Mouse (Mus musculus) spleen, postnatal 36 days (tissue): ENCODE results near the gene Spock1.

Source experiments
- DNase-seq, 2 experiments: peaks; one replicate each; pipeline ENCODE4 v3.0.0; 2022; ENCODE audit warnings: low spot score in 2 of 2, mixed read lengths in 1 of 2

The Spock1 gene

GRCm38 (mm10) chr13:57732251-57732650 is 175.9 kb downstream of the Spock1 start:
- no peak for DNase-seq

DNA sequence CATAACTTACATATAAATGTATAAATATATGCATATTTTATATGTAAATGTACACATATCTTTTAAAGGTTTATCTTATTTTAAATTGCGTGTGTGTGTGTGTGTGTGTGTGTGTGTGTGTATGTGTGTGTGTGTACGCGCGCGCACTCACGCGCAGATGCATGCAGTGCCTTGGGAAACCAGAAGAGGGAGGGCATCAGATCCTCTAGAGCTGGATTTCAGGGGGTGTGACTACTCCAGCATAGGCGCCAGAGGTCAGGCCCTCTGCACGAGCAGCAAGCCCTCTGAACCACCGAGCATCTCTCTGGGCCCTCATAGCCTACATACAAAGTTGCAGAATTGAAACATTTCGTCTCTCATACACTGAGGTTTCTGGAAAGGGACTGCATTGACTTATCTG is 180.4 kb downstream of the Spock1 start:
- no peak for DNase-seq

- DNase-seq: no peak
Observed at GRCm38 (mm10) chr13:57726654-57727053, 181.5 kb downstream of the Spock1 start.

DNA sequence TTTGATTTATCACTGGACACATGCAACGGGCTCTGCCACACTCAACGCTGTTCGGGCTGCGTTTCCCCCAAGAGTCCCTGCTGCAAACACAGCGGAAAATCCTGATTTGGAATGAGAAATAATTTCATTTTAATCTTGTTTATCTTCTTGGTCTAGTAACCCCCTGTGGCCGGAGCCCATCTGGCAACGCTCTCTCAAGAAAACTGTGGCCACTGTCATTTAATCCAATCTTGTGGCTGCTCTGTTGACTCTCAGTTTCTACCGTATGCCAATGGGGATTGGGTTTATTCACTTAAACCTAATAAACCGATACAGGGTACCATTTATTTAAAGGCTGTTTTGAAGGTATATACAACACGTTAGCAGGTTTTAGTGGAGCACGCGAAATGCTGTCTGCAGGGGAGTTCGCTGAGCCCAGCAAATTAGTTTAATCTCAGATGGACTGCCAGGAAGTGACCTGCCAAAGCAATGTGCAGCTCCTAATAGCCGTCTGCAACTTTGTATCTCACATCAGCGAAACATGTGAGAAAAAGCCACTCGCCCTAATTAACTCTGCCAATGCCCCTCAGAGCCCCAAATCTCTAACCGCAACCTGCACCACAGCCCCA is 185.7 kb downstream of the Spock1 start:
- DNase-seq: no peak

DNA sequence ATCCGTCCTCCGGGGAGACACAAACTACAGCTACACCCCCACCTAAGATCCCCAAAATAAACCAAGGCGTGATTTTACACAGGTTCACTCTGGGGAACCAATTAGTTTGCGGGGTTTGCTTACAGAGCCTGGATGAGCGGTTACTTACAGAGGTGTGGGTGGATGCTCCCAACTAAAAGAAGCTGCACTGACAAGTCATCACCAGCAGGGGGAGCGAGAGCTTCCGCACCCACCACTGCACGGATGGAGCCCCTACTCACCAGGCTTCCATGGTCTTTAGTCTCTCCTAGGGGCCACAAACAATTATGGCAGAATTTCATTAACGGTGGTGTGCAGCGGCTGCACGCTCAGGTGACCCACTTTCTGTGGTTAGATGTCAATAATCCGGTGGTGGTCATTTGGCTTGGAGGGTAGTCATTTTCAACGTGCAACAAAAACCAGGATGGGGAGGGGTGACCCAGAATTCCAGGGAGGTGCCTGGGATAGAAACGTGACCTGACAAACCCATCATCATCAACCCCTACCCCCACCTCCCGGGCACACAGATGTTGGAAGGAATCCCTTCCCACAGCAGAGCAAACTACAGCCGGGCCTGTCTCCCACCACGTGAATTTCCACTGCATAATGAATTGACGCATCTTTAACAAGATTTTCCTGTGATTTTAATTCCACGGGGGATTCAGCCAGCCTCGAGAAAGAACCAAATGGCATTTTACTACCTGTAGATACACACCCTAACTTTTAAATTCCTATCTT is 186.4 kb downstream of the Spock1 start:
- DNase-seq: no peak

- DNase-seq: no peak
Observed at GRCm38 (mm10) chr13:57718087-57718486, 190.0 kb downstream of the Spock1 start.

GRCm38 (mm10) chr13:57712910-57713309 is 195.2 kb downstream of the Spock1 start:
- DNase-seq: no peak

- no peak for DNase-seq
Observed at GRCm38 (mm10) chr13:57708425-57708824, 199.7 kb downstream of the Spock1 start.

DNA sequence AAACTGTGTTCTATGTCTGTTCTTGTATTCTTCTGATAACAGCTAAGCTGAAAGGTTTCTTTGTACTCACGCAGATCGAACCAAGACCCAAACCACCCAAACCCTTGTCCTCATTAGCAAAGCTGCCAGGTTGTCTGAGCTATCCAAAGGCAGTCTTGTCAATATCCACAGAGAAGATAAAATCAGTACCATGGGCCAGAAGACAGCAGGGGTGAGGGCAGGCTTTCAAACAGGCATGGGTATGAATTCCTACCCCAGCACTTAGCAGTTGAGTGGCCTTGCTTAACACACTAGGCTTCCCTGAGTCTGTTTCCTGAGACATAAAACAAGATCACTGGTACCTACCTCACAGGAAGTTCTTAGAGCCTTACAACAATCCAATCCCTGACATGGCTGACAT is 205.2 kb downstream of the Spock1 start:
- DNase-seq: no peak

GRCm38 (mm10) chr13:57696685-57697084 is 211.4 kb downstream of the Spock1 start:
- DNase-seq: no peak

DNA sequence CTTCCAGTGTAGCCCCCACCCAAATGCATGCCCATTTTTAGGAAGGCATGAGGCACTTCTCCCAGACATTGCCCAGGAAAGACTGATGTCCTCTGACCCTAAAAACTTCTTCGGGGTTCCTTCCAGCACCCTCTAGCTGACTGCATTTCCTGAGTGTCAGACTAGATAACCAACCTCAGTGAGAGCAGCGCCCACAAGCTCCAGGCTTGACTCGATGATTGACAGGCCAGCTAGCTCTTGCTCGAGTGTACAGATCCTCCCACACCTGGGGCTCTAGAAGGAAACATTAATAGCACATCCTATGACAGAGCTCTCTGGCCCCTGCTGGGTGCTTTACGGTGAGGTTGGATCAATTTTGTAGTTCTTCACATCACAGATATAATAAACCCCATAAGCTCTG is 219.2 kb downstream of the Spock1 start:
- DNase-seq: no peak

GRCm38 (mm10) chr13:57686437-57686836 is 221.7 kb downstream of the Spock1 start:
- DNase-seq: no peak

- no peak for DNase-seq
Observed at GRCm38 (mm10) chr13:57685201-57685600, 222.9 kb downstream of the Spock1 start.

DNA sequence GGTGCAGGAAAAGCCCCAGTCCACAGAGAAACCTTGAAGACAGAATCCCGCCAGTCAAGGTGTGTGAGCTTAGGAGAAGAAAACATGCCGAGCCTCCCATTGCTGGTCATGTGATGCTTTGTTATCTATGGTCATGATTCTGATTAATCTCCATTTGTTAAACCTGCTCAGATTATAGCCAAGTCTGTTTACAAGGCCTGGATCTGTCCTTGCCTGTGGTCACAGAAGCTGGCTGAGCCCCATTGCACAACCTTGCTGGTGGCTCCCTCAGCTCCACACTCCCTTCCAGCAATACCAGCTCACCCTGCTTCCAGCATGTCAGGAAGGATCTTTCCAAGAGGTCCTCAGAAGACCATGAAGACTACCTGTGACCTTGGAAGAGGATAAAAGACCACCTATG is 228.5 kb downstream of the Spock1 start:
- no peak for DNase-seq

DNA sequence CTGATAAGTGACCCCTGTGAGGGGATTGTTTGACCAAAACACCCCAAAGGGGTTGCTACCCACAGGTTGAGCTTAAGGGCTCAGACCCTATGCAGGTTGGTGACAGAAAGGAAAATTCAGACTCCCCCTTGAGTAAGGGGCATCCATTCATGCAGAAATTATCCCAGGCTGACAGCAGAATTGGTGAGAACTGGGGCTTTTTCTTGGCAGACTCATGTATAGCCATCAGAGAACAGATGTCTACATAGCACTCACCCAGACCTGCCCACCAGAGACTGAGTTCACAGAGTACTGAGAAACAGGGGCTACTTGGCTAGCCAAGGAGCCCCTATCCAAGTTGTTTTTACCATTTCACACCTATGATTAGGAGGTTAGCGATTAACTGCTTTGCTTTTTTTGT is 231.3 kb downstream of the Spock1 start:
- DNase-seq: no peak

DNA sequence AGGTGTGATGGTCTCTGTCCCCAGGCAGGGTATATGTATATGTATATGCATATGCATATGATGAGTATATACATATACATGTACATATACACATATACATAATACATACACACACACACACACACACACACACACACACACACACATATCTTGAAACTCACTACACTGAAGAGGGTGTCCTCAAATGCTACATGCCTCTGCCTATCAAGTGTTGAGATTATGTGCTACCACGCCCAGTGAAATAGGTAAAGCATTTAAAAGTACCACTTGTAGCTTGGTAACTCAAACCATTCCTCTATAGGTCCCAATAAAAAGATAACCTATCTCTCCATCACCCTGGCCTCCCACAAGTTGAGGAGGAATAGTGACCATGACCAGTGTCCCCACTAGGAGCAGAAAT is 234.7 kb downstream of the Spock1 start:
- DNase-seq: no peak

DNA sequence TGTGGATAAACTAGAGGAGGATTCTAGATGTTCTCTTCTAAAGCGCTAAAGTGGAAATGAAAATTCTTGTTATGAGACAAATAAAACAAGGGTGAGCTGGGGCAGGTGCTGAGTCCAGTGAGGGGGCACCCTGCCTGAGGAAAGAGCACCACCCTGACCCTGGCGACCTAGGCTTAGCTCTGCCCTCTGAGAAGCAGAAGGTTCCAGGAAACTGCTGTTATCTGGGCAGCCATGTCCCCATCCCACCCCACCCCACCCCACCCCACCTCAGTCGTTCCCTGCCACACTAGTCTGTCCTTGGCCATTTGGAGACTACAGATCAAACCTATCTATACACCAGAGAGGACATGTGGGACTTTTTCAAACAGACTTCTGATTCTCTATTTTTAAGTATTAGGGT is 235.4 kb downstream of the Spock1 start:
- DNase-seq: no peak

DNA sequence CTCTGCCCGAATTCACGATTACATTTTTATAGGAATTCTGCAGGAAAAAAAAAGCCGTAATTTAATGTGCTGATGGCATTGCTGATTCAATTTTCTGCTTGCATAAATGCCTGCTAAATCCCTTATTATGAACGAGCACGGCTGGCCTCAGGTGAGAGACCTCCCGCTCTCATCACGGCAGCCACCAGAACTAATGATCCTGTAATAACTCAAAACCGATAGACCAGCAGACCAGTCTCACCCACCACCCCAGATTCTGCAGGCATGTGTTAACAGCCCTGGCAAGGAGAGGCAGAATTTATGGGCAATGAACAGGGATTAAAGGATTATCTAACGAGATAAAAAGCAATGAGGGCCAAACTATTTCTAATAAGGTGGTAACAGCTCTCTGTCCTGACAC is 236.2 kb downstream of the Spock1 start:
- DNase-seq: no peak

DNA sequence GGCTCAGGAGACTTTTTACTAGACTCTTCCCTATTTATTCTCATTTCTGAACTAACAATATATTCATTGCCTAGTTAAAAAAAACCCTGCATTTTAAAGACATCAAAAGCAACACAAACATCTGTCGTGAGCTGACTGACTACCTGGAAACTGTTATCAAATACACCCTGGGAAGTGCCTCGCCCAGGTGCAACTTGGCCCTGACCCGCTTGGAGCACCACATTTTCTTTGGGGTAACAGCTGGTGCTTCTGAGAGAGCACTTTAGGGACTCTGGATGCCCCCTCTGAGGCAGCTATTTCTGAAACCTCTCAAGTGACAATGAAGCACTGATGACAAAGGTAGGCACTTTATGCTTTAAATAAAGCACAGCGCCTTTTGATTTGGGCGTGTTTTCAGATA is 236.8 kb downstream of the Spock1 start:
- no peak for DNase-seq

DNA sequence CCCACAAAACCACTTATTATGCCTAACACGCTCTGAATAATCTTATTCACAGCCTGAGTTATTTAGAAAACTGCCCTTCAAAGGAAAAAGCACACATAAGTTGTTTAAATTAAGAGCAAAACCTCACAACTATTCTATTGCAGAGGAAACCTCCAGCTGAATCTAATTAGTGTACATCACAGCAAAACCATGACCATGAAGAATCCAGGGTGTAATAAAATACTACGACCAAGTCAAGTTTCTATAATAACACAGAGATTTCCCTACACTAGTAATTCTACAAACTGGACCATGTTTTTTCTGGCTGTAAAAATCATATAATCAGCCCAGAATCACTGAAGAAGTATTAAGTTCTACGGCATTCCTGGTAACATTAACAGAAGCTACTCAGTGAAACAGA is 240.5 kb downstream of the Spock1 start:
- no peak for DNase-seq

DNA sequence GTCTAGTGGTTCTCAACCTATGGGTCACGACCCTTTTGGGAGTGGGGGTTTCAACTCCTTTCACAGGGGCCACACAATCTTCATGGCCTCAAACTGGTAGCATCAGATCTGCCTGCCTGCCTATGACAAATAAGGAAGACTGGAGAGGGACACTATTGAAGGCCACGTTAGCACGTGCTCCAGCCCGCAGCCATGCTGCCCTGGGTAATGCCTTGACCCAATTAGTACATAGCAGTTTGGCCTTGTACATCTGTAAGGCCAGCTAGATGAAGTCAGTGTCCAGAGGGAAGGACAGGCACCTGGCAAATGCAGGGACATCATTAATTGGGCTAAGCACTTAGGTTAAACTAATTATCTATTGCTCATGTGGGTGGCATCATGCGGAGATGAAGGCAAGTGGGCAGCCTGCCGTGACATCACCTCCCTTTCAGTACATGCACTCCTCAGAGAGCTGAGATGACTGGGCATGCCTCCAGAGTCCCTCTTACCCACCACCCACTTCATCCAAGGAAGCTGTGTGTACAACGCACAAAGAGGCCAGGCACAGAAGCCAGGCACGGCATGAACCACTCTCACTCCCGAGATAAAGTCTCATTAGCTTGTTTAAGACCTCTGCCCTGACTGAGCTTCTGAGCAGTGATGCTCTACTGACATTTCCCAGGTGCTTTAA is 241.8 kb downstream of the Spock1 start:
- DNase-seq: no peak

DNA sequence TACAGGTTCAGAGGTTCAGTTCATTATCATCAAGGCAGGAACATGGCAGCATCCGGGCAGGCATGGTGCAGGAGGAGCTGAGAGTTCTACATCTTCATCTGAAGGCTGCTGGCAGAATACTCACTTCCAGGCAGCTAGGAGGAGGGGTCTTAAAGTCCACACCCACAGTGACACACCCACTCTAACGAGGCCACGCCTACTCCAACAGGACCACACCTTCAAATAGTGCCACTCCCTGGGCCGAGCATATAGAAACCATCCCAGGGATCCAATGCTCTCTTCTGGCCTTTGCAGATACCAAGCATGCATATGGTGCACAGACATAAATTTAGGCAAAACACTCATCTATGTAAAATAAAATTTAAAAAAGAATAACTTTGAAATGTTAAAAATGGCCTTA is 245.6 kb downstream of the Spock1 start:
- no peak for DNase-seq

DNA sequence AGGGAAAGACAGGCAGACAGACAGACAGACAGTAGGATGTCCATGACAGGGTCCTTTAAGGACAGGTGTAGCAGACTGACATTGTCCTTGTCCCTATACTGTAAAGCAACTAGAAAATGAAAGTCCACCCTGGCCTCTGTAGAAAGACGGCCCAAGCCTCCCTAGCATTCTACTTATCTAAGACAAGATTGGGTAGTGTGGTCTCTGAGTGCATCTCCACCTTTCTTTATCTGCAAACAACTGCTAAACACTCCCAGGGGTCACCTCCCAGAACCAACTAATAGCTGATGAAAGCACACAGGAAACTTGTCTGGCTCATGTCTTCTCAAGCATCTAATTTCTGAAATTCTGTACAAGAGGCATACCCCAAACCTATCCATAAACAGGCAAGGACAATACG is 247.6 kb downstream of the Spock1 start:
- DNase-seq: no peak
